Mouse (Mus musculus) neutrophil, adult 5-6 weeks (primary cell): ENCODE results near the gene Gng7. TPM values are rescaled to one million over a fixed set of nuclear protein-coding genes. Genes with fewer than 3 reads are reported as not detected.

Experiments used
- ATAC-seq: fragments of 151-379, 151-347 bp; 2 replicates; pipeline ENCODE4 v1.8.0; 2017; ENCODE audit warnings: mild to moderate bottlenecking, moderate TSS enrichment; ENCODE audit not compliant: insufficient number of reproducible peaks, poor library complexity, low FRiP score, severe bottlenecking; ENCODE audit errors: extremely low read depth
- total RNA-seq: library from RNA; stranded (forward); fragments of 200-1000 nt; gene quantifications from 2 replicates; pipeline ENCODE4 v1.2.3, GENCODE M21; 2017

Gene Gng7
- total RNA-seq, 1 experiment from 2014 or later = not detected

DNA sequence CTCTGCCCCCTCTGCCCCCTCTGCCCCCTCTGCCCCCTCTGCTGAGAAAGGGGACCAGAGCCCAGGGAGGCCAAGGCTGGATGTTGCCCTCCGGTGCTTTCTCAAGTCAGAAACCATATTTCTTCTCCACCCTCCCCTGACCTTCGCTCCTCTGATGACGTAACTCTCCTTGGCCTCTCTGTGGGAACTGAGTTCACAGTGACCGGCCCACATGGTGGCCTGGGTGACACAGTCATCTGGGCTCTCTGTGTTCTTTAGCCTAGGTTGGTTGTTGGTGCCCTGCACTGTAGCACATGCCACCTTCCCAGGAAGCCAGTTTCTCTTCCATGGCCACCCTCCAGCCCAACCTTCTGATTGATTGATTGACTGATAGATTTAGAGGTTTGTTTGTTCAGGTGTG lies 32.4 kb downstream of the Gng7 start:
- no peak for ATAC-seq

DNA sequence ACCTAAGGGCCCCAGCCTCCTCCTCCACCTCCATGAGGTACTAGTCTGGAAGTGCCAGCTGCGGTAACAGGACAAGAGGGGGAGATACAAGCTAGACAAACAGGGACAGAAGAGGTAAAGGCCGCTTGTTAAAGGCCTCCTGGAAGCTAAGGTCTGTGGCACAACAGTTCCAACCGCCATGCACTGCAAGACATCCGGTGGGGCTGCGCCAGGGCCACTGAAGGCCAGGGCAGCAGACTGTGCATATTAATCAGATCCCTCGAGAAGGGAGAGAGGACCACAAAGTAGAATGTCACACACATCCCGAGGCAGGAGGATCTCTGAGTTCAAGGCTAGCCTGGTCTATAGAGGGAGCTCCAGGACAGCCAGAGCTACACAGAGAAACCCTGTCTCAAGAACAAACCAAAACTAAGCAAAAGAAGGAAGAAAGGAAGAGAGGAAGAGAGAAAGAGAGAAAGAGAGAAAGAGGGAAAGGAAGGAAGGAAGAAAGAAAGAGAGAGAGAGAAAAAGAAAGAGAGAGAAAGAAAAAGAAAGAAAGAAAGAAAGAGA lies 33.1 kb downstream of the Gng7 start:
- ATAC-seq = no peak

DNA sequence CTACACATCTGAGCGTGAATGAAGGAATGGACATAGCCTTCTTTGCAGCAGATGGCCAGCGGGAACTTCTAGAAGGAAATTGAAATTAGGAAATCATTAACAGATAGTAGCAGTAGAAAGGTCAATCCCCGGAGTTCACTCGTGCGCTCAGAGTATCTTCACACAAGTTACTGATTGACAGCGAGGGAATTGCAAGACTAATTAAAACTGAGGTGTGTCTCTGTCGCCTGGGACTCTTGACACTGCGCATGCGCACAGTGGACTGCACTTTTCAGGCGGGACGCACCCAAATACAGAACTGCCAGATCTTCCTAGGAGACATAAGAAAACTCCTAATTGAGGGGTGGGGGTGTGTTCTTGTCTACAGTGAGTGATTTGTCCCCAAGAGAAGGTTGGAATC lies 39.3 kb downstream of the Gng7 start:
- no peak for ATAC-seq

DNA sequence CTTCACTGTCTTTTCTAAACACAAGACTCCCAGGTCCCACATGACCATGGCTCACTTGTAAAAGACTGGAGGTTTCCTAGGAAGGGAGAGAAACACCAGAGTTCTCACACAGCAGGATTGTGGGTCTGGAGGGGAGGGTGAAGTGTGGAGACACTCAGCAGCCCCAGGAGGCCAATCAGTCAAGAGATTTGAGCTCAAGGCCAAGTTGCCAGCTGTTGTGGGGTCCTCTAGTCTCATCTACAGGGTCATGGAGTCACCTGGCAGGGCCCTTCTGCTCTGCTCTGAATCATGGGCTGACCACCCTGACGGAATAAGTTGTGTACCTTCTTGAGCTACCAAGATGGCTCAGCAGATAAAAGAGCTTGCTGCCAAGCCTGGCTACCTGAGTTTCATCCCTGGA lies 41.0 kb downstream of the Gng7 start:
- ATAC-seq = no peak

DNA sequence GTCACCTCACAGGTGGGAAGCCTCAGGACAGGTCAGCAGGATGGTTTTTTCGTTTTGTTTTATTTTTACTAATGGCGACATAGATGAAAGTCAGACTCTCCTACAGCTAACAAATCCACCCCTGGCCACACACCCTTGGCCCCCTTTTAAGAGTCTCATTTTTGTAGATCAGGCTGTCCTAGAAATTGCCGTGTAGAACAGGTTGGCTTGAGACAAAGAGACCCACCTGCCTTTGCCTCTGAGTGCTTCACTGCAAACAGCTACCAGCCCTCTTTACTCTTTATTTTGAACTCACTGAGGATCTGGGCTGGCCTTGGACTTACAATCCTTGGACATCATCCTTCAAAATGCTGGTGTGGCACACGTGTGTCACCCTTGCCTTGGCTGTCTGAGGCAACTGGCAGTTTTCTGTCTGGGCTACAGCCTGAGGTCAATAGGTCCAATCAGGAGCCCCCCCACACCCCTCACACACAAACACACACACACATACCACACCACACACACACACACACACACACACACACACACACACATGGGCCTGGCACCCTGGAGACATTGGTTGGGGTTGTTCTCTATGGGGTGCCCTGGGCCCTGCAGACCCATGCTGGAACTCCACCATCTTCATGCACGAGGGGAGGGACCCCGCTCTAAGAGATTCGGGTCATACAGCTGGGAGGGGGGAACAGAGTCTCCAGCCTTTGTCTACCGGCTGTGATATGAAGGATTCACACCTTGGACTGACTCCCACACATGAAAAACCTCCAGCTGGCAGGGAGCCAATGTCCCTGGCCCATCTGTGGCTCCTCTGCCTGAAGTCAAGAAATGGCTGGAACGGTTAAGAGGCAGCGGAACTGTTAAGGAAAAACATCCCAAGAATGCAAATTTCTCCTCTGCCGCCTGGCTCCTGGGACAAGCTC lies 42.4 kb downstream of the Gng7 start:
- no peak for ATAC-seq

DNA sequence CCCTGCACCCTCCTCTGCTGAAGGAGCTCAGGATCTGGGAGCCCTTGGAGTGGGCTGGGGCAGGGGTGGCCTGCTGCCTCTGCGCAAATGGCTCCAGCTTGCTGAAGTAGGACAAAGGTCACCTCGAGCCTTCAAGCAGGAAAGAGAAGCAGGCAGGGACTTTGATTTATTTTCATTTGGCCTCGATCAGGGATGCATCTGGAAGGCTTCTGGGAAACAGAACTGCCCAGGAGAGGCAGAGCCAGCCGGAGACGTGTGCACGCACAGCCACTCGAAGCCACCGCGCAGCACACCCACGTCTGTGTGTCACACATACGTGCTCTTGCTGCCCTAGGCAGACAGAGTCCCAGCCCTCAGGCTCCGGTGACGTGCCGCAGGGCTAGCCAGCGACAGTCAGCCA lies 43.2 kb downstream of the Gng7 start:
- no peak for ATAC-seq

DNA sequence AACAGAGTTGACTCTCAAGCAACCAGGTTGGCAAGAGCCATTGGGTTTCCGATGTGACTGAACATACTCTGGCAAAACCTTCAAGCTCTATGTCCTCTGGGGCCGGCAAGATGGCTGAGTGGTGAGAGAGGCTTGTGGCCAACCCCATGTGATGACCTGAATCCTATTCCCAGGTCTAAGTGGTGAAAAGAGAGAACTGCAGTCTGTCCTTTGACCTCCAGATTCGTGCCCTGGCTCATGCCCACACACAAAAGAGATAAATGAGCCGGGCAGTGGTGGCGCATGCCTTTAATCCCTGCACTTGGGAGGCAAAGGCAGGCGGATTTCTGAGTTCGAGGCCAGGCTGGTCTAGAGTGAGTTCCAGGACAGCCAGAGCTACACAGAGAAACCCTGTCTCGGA lies 44.6 kb downstream of the Gng7 start:
- ATAC-seq = no peak

DNA sequence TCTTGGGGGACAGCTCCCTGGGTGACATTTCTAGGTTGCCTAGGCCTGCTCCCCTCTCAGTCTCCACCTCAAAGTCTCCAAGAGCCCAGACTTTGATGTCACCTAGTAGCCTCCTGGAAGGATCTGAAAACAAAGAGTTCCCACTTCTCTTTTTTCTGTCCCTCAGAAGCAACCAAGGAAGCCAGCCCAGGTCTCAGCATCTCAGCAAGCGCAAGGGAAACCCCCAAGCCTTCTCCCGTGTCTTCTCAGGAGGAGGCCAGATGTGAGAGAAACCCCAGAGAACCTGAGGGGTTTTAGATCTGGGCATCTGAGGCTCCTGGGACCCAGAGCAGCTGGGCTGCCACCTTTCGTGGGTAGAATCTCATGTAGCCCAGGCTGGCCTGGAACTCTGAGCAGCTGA lies 45.4 kb downstream of the Gng7 start:
- ATAC-seq = no peak

DNA sequence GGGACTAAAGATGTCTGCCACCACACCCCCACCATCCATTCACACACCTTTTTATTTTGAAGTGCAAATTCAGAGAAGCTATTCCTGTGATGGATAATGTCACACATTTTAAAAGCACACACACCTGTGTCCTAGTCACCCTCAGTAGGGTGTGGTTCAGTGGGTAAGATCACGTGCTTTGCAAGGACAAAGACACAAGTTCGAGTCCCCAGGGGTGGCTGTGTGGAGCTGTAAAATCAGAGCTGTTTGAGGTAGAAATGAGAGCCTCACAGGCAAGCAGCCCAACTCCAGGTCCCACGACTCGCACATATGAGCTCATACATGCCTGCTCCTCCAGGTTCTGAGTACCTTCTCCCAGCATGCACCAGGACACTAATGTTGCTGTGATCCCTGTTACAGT lies 46.6 kb downstream of the Gng7 start:
- ATAC-seq = no peak

DNA sequence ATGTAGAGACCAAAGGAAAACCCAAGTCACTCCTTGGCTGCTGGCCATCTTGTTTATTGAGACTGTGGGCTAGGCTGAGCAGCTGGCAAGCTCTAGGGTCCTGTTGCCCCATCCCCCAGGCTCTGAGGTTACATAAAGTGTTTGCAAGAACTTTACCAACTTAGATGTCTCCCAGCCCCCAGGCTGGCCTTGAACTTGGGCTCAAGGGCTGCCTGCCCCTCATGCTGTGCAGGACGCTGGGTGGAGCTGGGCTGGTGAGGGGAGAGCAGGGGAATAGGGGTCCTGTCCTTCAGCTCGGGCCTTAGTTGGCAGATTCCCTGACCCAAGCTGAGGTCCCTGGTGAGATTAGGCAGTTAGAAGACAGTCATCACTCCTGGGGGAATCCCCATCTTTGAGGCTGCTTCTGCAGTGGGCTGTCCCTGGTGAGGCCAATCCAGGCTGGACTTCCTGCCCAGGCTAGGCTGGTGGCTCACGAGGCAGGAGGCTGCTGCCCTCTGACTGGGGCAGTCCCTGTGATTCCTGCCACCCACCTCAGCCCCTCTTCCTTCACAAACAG lies 47.6 kb downstream of the Gng7 start:
- ATAC-seq = no peak

DNA sequence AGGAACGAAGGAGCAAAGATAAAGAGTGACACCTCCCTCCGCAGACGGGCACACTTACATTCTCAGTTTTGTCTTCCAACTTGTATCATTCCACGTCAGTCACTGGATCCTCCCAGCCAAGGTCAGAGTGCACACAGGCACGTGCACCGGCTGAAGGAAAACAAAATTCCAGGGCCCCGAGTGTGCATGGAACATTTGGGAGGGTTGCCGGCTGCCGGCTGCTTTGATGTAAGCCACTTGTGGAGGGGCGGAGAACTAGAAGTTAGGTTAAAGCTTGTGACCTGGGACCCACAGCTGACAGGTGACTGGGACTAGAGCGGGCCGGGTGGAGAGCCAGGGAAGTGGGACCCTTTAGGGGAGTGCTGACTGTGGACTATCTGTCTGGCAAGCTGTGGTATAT lies 48.4 kb downstream of the Gng7 start:
- ATAC-seq = no peak

DNA sequence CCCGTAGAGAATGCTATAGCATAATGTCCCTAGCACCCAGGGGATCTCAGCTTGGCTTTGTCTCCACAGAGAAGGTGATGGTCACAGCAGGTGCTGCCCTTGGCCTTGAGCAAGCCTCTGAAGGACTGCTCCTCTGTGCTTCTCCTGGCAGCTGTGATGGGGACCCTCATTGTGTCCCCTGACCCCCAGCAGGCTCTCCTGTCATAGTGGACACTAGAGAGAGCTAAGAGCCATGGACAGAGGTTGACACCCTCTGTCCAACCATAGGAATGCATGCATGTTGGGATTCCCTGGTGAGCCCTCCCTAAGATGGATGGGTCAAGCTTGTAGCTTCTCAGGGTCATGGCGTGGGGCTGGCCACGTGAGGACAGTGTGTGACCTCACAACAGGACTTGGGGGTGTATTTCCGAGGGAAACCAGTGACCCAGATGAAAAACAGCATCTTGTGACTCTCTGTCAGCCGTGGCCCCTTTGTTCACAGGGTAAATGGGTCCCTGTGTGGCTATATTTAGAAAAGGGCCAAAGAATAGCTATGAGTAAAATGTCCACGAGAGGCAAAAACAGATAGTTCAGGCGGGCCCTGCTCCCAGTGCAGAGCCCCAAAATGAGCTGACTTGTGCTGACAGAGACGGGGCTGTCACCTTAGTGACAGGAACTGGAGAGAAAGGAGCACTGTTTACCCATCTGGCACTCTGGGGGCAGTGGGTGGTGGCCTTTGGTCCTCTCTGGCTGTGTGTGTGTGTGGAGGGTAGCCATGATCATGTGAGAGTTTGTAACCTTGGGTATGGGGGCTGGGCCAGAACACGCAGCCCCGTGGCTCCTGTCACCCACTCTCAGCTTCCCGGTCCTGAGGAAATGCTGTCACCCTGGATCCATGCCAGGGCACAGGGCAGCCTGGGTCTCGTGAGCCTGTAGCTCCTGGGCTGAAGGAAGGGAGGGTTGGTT lies 51.4 kb downstream of the Gng7 start:
- no peak for ATAC-seq

DNA sequence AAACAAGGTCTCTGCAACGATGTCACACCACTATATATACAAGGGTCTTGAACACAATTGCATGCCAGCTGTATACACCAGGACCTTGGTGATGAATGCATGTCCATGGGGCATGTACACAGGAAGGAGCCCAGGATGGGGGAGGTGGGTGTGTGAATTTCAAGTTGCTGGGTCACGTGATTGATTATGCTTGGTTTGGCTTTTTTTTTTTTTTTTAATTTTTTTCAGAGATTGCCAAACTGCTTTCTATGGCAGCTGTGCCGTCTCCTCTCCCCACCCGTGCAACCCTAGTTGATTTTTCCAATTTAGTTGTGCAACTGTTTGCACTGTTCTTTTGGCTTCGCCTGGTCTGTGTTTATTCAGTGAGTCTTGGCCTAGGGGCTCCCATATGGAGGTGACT lies 52.2 kb downstream of the Gng7 start:
- no peak for ATAC-seq

DNA sequence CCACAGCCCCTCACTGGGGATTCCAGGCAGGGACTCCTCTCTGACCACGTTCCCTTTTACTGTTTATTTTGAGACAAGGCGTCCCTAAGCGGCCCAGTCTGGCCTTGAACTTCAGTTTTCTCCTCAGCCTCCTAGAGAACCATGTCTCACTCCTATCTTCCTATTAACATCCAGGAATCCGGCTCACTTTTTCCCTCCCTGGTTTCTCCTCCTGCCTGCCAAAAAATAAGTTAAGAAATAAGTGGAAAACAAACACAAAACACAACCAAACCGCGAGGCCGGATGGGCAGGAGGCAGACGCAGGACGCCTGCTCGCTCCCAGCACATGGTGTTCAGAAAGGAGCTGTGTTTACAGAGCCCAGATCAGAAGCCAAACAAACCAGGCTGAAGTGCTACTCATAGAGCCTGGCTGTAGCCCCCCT lies 52.7 kb downstream of the Gng7 start:
- ATAC-seq = no peak

DNA sequence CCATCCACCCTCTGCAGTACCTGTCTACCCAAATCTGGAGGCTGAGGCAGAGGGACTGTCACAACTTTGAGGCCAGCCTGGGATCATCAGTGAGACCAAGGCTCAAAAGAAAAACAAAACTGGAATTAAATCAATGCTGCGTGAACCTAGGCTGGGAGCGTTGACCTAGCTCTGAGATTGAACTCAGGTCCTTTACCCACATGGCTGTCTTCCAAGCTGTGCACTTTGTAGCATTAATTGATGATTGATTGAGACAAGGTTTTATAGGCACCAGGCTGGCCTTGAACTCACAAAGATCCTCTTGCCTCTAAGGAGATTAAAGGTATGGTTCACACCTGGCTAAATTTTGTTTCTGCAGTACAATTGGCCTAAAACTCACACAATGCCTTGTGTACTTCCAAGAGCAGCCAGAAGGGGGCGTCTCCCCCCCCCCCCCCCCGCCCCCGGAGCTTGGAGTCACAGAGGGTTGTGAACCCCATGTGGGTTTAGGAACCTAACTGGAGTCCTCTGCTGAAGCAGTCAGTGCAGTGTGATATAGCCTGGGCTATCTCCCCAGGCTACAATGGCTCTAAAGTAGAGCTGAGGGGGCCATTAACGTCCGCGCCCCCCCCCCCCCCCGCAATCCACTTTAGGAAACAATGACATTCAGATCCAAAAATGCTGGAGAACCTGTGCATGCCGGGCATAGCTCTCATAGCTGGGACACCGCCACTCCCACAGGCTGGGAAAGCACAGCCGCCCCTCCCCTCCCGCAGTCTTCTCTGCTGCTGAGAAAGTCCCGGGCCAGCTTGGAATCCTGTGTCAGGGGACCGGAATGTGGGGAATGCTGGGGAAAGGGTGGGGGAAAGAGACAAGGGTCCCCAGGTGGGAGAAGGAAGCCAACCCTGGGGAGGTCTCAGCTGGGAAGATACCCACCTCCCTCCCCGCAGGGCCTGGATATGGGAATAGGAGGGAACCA lies 53.9 kb downstream of the Gng7 start:
- 0 out of 2 replicates have a peak, but pooled peaks have one; percentile 17 for ATAC-seq

DNA sequence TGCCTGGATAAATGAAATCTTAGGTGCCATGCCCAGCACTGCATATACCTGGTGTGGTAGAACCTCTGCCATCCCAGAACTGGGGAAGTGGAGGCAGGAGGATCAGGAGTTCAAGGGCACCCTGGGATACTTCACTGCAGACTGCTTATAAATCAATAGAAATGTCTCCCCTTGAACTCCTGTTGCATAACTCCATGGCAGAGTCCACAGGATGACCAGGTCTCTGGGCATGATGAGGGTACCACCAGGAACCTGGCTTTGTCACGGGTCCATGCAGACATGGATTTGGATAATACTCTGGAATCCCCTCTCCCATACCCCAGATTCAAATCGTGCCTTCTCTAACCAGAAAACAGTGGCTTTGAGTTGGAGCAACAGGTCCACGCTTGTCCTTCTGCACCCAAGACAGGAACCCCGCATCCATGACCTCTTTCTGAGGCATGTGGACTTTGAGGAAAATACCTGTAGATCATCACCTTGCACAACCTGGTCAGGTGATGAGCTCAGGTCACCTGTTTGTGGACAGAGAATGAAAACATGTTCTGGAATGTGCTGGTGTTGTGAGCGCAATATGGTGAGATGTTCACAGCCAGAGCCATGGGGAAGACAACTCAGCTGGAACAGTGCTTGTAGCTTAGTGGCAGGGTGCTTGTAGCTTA lies 55.6 kb downstream of the Gng7 start:
- no peak for ATAC-seq

DNA sequence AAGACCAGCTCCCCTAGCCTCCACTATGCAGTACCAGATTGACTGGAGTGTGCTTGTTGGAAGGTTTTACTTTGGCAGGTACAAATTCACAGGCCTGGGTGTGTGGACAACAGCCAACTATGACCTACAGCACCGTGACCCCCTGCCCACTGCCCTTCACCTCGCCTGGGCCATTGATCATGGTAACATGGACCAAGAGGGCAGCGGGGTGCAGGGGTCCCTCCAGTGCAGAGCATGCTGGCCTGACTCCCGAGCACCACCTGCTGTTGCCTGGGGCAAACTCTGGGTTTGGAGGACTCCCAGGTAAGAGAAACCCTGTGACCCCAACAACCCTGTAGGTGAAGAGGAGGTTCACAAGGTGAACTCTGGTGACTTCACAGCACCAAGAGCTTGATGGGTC lies 57.0 kb downstream of the Gng7 start:
- ATAC-seq = no peak

DNA sequence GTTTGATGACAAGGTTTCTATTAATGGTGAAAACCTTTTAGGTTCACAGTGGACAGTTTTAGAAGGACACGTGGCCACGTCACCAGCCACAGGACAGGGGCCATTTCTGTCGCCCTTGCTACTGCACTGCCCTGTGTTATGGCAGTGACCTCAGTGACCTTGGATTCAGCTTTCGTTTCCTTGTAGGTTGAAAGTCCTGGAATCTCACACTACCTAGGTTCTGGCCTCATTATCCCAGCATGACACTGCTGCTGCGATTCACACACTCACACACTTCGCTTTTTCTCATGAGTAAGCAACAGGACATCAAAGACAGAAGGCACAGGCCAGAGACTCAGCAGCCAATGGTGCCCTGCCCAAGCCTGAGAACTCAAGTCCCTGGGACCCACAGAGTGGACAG lies 57.8 kb downstream of the Gng7 start:
- ATAC-seq = no peak
